Mouse (Mus musculus): ENCODE results near the gene AC141477.1. TPM values are rescaled to one million over a fixed set of nuclear protein-coding genes. Genes with fewer than 3 reads are reported as not detected.
A peak's percentile ranks its signal among the peaks of the same experiment; 100 is the strongest.

The AC141477.1 gene
- polyA plus RNA-seq, 1 experiment from 2014 or later: 2.1 TPM

- Histone ChIP-seq H3K9ac (0 out of 2 replicates have a peak overlapping the region, but pooled peaks have one; percentile 11), H3K4me1 (no peaks in the 10 kb centered on the region), H3K27me3 (no peaks in the 10 kb centered on the region), H3K36me3 (peaks cover 57% of the 10 kb centered on the region), H3K4me2 (no peak overlapping the region), H3K9me3 (no peaks in the 10 kb centered on the region), H3K4me3 (no peak overlapping the region), H3K27ac (no peak overlapping the region)
- ATAC-seq (ENCODE audit: insufficient number of reproducible peaks, insufficient read depth, low FRiP score, low TSS enrichment, low read depth): no peak
- WGBS: 92% methylated on average over 12 of the region's 12 CpGs
Measured at GRCm38 (mm10) chr10:76392596-76392995, 47.6 kb downstream of the AC141477.1 start.

GRCm38 (mm10) chr10:76391786-76392185, 48.5 kb downstream of the AC141477.1 start:
- WGBS: 82% methylated on average over 9 of the region's 9 CpGs
- ATAC-seq (ENCODE audit: insufficient number of reproducible peaks, insufficient read depth, low FRiP score, low TSS enrichment, low read depth): no peak
- Histone ChIP-seq H3K4me2 (no peak overlapping the region), H3K4me3 (no peak overlapping the region), H3K27ac (no peak overlapping the region), H3K4me1 (no peaks in the 10 kb centered on the region), H3K36me3 (peaks cover 55% of the 10 kb centered on the region), H3K9me3 (no peaks in the 10 kb centered on the region), H3K9ac (no peak overlapping the region), H3K27me3 (no peaks in the 10 kb centered on the region)

- no peaks in the 10 kb centered on the region for H3K4me1 ChIP-seq
- 96% methylated on average over 9 of the region's 9 CpGs for WGBS
- no peak overlapping the region for H3K4me3 ChIP-seq
- no peak overlapping the region for H3K4me2 ChIP-seq
- H3K9ac ChIP-seq: no peak overlapping the region
- peaks cover 55% of the 10 kb centered on the region for H3K36me3 ChIP-seq
- H3K27ac ChIP-seq: no peak overlapping the region
- ATAC-seq (ENCODE audit: insufficient number of reproducible peaks, insufficient read depth, low FRiP score, low TSS enrichment, low read depth): no peak
- no peaks in the 10 kb centered on the region for H3K9me3 ChIP-seq
- H3K27me3 ChIP-seq: no peaks in the 10 kb centered on the region
Measured at GRCm38 (mm10) chr10:76391166-76391565, 49.1 kb downstream of the AC141477.1 start.

Other genes with a start within 250 kb of the AC141477.1 start
- 62.5 and 67.7 TPM in 2 replicates for gene Prmt2, start 202.6 kb downstream of the AC141477.1 start, polyA plus RNA-seq (2015; fragmentation: Nextera tagmentation; extraction: Ambion mirVana)
- gene S100b, start 186.6 kb downstream of the AC141477.1 start, polyA plus RNA-seq (2015; fragmentation: Nextera tagmentation; extraction: Ambion mirVana): 5.7 and 8.1 TPM in 2 replicates
- gene Dip2a, start 95.2 kb downstream of the AC141477.1 start, polyA plus RNA-seq (2015; fragmentation: Nextera tagmentation; extraction: Ambion mirVana): 12.5 TPM in 2 replicates
- gene Pcnt, start 2.3 kb upstream of the AC141477.1 start, polyA plus RNA-seq (2015; fragmentation: Nextera tagmentation; extraction: Ambion mirVana): 13.9 and 16.4 TPM in 2 replicates
- not detected in 2 replicates for gene 2610028H24Rik, start 8.6 kb upstream of the AC141477.1 start, polyA plus RNA-seq (2015; fragmentation: Nextera tagmentation; extraction: Ambion mirVana)
- 67.9 and 79.8 TPM in 2 replicates for gene Mcm3ap, start 28.5 kb upstream of the AC141477.1 start, polyA plus RNA-seq (2015; fragmentation: Nextera tagmentation; extraction: Ambion mirVana)
- 6.0 and 7.4 TPM in 2 replicates for gene Ybey, start 28.7 kb upstream of the AC141477.1 start, polyA plus RNA-seq (2015; fragmentation: Nextera tagmentation; extraction: Ambion mirVana)
- 37.3 and 39.0 TPM in 2 replicates for gene Lss, start 91.1 kb upstream of the AC141477.1 start, polyA plus RNA-seq (2015; fragmentation: Nextera tagmentation; extraction: Ambion mirVana)
- gene Spatc1l, start 121.8 kb upstream of the AC141477.1 start, polyA plus RNA-seq (2015; fragmentation: Nextera tagmentation; extraction: Ambion mirVana): not detected in 2 replicates
- gene Ftcd, start 135.2 kb upstream of the AC141477.1 start, polyA plus RNA-seq (2015; fragmentation: Nextera tagmentation; extraction: Ambion mirVana): 0.73 TPM in 1 of 2 replicates, not detected in the other
- 173 and 181 TPM in 2 replicates for gene Col6a2, start 183.2 kb upstream of the AC141477.1 start, polyA plus RNA-seq (2015; fragmentation: Nextera tagmentation; extraction: Ambion mirVana)

All from embryonic facial prominence, embryonic 13.5 days (tissue).